Mouse (Mus musculus): ENCODE results near the gene Olig2. TPM values are rescaled to one million over a fixed set of nuclear protein-coding genes. Genes with fewer than 3 reads are reported as not detected.

Gene Olig2
- total and polyA plus RNA-seq, 3 experiments, result not detected

DNA sequence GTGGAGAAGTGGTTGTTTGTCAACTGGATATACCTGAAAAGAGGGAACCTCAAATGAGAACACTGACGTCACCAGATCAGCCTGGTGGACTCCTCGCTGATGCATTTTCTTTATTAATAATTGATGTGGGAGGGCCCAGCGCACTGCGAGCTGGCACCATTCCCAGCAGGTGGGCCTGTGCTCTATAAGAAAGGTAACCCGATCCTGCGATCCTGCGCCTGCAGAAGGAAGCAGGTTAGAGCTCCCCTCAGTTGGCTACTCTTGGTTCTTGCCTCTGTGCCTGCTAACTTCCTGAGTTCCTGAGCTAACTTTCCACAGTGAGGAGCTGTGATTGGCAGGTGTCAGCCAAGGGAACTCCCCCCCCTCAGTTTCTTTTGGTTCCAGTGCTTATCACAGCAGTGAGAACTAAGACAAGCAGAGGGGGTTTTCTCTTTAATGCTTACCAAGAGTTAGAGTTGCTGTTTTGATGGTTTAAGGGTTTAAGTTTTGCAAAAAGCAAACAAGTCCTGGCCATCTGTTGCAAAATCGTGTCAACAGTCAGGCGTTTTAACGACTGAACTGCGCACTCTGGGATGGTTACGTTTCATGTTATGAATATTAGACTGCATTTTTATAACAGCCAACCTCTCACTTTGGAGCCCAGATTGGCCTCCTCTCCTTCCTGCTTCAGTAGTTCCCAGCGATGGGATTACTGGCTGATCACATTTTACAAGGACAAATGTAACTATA lies 43.6 kb downstream of the Olig2 start:
- H3K4me2 ChIP-seq (ENCODE audit: insufficient read depth, low read depth, poor library complexity, severe bottlenecking), result no peak overlapping the region
- in situ Hi-C loops (cut with MboI; ENCODE audit: low pct_ligation_motif_present, low pct_unique_long_range_greater_than_20kb, low sequenced_read_pairs), result no loop called here

DNA sequence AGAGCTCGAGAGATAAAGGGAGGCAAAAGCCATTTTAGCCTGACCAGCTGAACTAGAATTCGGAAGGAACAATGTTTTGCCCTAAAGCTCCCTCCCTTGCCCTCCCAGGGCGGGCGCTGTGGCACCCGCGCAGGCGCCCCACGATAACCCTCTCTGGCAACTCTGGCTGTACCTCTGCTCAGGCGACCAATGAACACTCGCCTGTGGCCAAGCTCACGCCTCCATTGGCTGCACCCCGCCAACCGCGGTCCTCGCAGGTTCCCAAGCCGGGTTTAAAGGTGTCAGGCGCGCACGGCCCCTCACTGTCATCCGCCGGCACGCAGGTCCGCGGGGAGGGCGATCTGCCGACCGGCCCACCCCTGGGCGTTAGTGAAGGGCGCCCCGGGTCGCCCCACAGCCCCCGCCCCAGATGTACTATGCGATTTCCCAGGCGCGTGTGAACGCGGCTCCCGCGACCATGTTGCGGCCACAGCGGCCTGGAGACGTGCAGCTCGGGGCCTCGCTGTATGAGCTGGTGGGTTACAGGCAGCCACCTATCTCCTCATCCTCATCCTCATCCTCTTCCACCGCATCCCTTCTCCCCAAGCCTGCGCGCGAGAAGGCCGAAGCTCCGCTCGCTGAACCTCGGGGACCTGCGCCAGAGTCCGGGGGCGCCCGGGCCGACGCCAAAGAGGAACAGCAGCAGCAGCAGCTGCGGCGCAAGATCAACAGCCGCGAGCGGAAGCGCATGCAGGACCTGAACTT lies 44.4 kb downstream of the Olig2 start, which contains the start of gene Olig1:
Olig1 (plus strand) TSS at position 305 of the 744 bp plus-strand sequence.
- H3K9ac ChIP-seq (ENCODE audit: insufficient read depth, low read depth), result no peak within 1 kb of the TSS
- no peak within 1 kb of the TSS for H3K27ac ChIP-seq (ENCODE audit: insufficient read depth, low read depth)
- no peak for DNase-seq (ENCODE audit: extremely low read depth)
- H3K4me3 ChIP-seq (replicated peaks in 1 of 3; ENCODE audit: low read depth in 2 of 3, low read length in 2 of 3, poor library complexity in 1 of 3), result no peak within 1 kb of the TSS
- TF ChIP-seq MYC (IDR thresholded peaks at IDR 0.05; ENCODE audit: low read depth, low read length) (no peak), ZKSCAN1 (IDR thresholded peaks at IDR 0.05; ENCODE audit: borderline replicate concordance, low read depth, low read length) (no peak), JUND (conservative IDR thresholded peaks at IDR 0.05; ENCODE audit: low read depth, low read length) (no peak), MEF2A (IDR thresholded peaks at IDR 0.05; ENCODE audit: borderline replicate concordance, low read depth, low read length) (no peak), USF1 (IDR thresholded peaks at IDR 0.05; ENCODE audit: low read depth, low read length) (no peak)
- dilution Hi-C loops (cut with MboI; ENCODE audit: extremely low pct_ligation_motif_present, extremely low pct_unique_long_range_greater_than_20kb, low sequenced_read_pairs) (no loop called here), in situ Hi-C loops (cut with MboI; ENCODE audit: low pct_ligation_motif_present, low pct_unique_long_range_greater_than_20kb, low sequenced_read_pairs) (no loop called here)
- no peaks in the 10 kb centered on the region for H3K79me2 ChIP-seq (replicated peaks; ENCODE audit: control insufficient read depth, extremely low read depth, insufficient read depth, poor library complexity, severe bottlenecking)
- peaks cover 50% of the 10 kb centered on the region for H3K27me3 ChIP-seq (replicated peaks)
- H3K4me1 ChIP-seq (ENCODE audit: control insufficient read depth in 1 of 2, insufficient read depth in 2 of 2), result no peaks in the 10 kb centered on the region
- no peaks in the 10 kb centered on the region for H3K36me3 ChIP-seq (replicated peaks in 1 of 2; ENCODE audit: control insufficient read depth in 1 of 2, insufficient read depth in 1 of 2, low read length in 1 of 2)
- no peak within 1 kb of the TSS for H3K4me2 ChIP-seq (ENCODE audit: insufficient read depth, low read depth, poor library complexity, severe bottlenecking)
- peaks cover 19% of the 10 kb centered on the region for H3K9me3 ChIP-seq (replicated peaks; ENCODE audit: low read length)

More for the DNA sequence above, 43.6 kb downstream of the Olig2 start:
- Histone ChIP-seq H3K36me3 (replicated peaks in 1 of 2; ENCODE audit: control insufficient read depth in 1 of 2, insufficient read depth in 1 of 2, low read length in 1 of 2) (no peaks in the 10 kb centered on the region), H3K9ac (ENCODE audit: insufficient read depth, low read depth) (no peak overlapping the region), H3K79me2 (replicated peaks; ENCODE audit: control insufficient read depth, extremely low read depth, insufficient read depth, poor library complexity, severe bottlenecking) (no peaks in the 10 kb centered on the region), H3K4me1 (ENCODE audit: control insufficient read depth in 1 of 2, insufficient read depth in 2 of 2) (no peaks in the 10 kb centered on the region), H3K27ac (ENCODE audit: insufficient read depth, low read depth) (no peak overlapping the region), H3K9me3 (replicated peaks; ENCODE audit: low read length) (peaks cover 19% of the 10 kb centered on the region), H3K27me3 (replicated peaks) (peaks cover 49% of the 10 kb centered on the region), H3K4me3 (replicated peaks in 1 of 3; ENCODE audit: low read depth in 2 of 3, low read length in 2 of 3, poor library complexity in 1 of 3) (no peak overlapping the region)
- dilution Hi-C loops (cut with MboI; ENCODE audit: extremely low pct_ligation_motif_present, extremely low pct_unique_long_range_greater_than_20kb, low sequenced_read_pairs), result no loop called here
- TF ChIP-seq ETS1 (conservative IDR thresholded peaks at IDR 0.05; ENCODE audit: low read depth, low read length), result no peak
- no peak for TF ChIP-seq UBTF (IDR thresholded peaks at IDR 0.05; ENCODE audit: low read depth, low read length)
- TF ChIP-seq CHD2 (IDR thresholded peaks at IDR 0.05; ENCODE audit: low read length), result no peak
- no peak for TF ChIP-seq ZC3H11A (IDR thresholded peaks at IDR 0.05; ENCODE audit: low read depth, low read length)
- TF ChIP-seq PAX5 (IDR thresholded peaks at IDR 0.05; ENCODE audit: low read length), result no peak
- TF ChIP-seq CHD1 (IDR thresholded peaks at IDR 0.05; ENCODE audit: low read depth, low read length), result no peak
- TF ChIP-seq POLR2AphosphoS2 (IDR thresholded peaks at IDR 0.05; ENCODE audit: low read depth, low read length), result no peak
- no peak for TF ChIP-seq MAX (IDR thresholded peaks at IDR 0.05; ENCODE audit: low read length)
- no peak for TF ChIP-seq E2F4 (IDR thresholded peaks at IDR 0.05; ENCODE audit: insufficient replicate concordance, low read depth, low read length)
- TF ChIP-seq JUND (conservative IDR thresholded peaks at IDR 0.05; ENCODE audit: low read depth, low read length), result no peak
- no peak for TF ChIP-seq KAT2A (IDR thresholded peaks at IDR 0.05; ENCODE audit: insufficient replicate concordance, low read length)
- no peak for TF ChIP-seq USF2 (conservative IDR thresholded peaks at IDR 0.05; ENCODE audit: low read depth, low read length)
- TF ChIP-seq TBP (conservative IDR thresholded peaks at IDR 0.05; ENCODE audit: low read depth, low read length), result no peak
- no peak for TF ChIP-seq JUN (IDR thresholded peaks at IDR 0.05; ENCODE audit: insufficient read depth, low read depth, low read length)
- no peak for TF ChIP-seq ZNF384 (IDR thresholded peaks at IDR 0.05; ENCODE audit: low read depth, low read length)
- TF ChIP-seq MYC (IDR thresholded peaks at IDR 0.05; ENCODE audit: low read depth, low read length), result no peak
- no peak for TF ChIP-seq GABPA (IDR thresholded peaks at IDR 0.05; ENCODE audit: insufficient replicate concordance, low read depth, low read length)
- TF ChIP-seq EP300 (IDR thresholded peaks at IDR 0.05; ENCODE audit: low read length), result no peak
- TF ChIP-seq MAFK (IDR thresholded peaks at IDR 0.05; ENCODE audit: insufficient replicate concordance, low read length), result no peak
- no peak for DNase-seq (ENCODE audit: extremely low read depth)
